Mouse (Mus musculus) ZHBTc4 (cell line): ENCODE measurements around the gene Inhba.

ENCODE experiments used
- DNase-seq: peaks from one replicate; pipeline ENCODE4 v3.0.0-alpha.2; 2011; ENCODE audit warnings: low read depth, low spot score

Gene Inhba

GRCm38 (mm10) chr13:16023070-16024039, 11.7 kb downstream of the Inhba start:
- DNase-seq = no peak

- DNase-seq = no peak
Observed at GRCm38 (mm10) chr13:16030557-16031057, 19.0 kb downstream of the Inhba start.

DNA sequence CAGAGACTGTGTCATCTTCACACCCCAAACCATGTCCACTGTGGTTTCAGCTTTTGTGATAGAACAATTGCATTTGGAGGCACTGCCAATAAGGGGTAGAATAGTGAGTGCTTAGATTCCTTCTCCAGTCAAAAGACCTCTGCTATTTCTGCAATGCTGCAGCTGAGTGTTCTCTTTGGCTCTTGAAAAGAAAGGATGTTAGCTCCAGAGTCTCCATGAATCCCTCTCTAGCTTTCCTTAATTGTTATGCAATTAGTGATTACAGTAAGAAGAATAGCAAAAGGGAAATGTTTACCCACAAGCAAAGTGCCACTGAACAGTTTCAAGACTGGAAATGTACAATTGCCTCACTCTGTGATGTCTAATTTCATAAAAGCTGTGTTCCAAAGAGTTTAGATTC, 20.8 kb downstream of the Inhba start:
- DNase-seq = no peak

- no peak for DNase-seq
Observed at GRCm38 (mm10) chr13:16032935-16033592, 21.4 kb downstream of the Inhba start.

- DNase-seq = no peak
Observed at GRCm38 (mm10) chr13:16069079-16069478, 57.4 kb downstream of the Inhba start.

DNA sequence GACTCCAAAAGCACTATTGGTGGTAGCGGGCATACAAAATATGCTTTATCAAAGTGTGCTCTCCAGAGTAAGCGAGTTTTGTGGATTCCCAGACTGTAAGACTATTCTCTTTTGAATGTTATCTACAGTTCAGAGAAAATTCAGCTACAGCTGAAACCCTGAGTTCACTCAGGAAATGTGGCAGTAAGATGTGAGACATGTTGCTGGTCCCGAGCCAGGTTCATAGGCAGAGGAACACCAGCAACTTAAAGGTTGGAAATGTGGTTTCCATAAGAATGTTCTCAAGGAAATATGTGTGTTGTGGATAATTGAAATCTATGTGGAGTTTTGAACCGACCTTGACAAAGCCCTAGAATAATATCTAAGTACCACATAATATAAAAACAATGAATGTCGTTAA, 65.6 kb downstream of the Inhba start:
- DNase-seq = no peak

DNA sequence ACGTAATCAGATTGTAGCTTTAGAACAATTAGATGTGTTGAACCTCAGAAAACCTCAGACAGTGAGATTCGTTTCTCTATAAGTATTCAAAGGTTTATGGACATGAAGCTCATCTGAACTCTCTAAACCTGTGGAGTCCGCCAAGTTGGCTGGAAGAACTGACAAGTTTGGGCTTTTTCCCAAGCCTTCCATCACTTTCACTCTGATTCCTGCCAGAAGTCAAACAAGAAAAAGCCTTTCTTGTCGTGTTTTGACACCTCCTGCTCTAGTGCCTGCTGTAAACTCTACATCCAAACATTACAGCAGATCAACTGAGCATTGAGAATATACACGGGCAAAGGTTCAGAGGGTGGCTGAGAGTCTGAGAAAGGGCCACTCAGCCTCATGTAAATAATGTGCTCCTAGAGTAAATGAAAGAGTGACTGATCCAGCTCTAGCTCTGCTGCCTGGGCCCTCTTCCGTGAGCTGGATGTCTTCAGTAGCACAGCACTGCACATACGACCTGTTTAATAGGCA, 66.6 kb downstream of the Inhba start:
- DNase-seq = no peak

DNA sequence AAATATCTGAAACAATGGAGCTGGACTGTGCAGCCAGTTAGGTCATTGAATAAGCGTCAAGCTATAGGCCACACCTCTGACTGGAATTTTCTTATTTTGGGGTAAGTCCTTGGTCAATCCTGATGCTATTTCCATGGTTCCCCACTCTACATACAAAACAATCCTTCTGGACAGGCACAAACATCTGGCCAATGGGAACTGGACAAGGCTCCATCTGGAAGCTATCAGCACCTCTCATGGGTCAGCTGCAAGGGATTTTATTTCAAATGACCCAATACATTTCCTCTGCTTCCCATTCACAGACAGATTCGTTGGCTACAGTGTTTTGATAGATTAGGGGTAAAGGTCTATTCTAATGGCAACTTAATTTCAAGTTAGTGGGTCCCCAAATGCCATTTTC, 68.6 kb downstream of the Inhba start:
- no peak for DNase-seq
